Mouse (Mus musculus): Measurements from ENCODE around the gene Gm37240. TPM values are rescaled to one million over a fixed set of nuclear protein-coding genes. Genes with fewer than 3 reads are reported as not detected.

Gm37240 gene
- polyA plus RNA-seq (2015; fragmentation: Nextera tagmentation; extraction: Ambion mirVana) = 4.3 and 6.8 TPM in 2 replicates

DNA sequence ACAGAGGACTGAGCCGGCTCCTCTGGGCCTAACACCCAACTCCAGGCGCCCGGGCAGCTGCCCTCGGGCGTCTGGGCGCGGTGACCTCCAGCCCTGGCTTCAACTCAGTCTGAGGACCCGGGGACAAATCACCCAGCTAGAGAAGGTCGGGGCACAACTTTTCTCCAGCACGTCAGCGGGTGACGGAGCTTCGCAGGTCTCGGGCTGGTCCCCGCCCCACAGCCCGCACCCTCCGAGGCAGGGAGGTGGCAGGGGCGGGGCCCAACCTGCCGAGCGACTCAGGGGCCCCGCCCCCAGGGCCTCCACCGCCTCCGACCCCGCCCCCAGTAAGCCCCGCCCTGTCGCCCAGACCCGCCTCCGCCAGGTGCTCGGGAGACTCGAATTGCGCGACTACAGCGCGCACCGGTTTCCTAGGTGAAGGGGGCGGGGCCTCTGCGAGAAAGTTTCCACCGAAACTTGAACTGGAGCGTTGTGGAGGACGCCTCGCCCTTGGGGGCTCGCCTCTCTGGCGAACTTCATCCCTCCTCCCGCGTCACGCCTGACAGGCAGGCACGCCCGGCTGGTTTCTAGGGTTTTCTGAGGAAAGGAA, at the start of gene Gm37240, which contains the start of gene Glt28d2:
TSS of gene Gm37240 (minus strand) at position 280 of the 589 bp plus-strand sequence.
TSS of gene Glt28d2 (minus strand) at position 278 of the 589 bp plus-strand sequence.

DNA sequence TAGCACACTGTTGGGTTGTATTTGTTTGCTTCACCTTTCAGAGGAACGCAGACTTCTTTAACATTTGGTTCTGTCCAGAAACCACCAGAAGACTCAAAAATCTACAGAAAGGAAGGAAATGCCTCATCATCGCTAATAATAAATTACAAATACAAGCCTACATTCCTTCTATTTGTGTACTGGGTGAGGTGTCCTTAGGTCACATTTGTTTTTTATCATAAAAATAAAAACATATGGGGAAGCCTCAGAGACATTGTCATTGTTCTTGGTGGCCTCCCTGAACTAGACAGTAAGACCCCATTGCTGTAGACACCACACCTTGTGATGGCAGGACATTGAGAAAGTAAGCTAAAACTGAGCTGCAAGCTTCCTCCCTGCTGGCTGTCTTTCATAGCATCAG, 70.1 kb downstream of the Gm37240 start, which contains the start of gene Fam160a1:
TSS of gene Fam160a1 (minus strand) at position 101 of the 400 bp plus-strand sequence.

DNA sequence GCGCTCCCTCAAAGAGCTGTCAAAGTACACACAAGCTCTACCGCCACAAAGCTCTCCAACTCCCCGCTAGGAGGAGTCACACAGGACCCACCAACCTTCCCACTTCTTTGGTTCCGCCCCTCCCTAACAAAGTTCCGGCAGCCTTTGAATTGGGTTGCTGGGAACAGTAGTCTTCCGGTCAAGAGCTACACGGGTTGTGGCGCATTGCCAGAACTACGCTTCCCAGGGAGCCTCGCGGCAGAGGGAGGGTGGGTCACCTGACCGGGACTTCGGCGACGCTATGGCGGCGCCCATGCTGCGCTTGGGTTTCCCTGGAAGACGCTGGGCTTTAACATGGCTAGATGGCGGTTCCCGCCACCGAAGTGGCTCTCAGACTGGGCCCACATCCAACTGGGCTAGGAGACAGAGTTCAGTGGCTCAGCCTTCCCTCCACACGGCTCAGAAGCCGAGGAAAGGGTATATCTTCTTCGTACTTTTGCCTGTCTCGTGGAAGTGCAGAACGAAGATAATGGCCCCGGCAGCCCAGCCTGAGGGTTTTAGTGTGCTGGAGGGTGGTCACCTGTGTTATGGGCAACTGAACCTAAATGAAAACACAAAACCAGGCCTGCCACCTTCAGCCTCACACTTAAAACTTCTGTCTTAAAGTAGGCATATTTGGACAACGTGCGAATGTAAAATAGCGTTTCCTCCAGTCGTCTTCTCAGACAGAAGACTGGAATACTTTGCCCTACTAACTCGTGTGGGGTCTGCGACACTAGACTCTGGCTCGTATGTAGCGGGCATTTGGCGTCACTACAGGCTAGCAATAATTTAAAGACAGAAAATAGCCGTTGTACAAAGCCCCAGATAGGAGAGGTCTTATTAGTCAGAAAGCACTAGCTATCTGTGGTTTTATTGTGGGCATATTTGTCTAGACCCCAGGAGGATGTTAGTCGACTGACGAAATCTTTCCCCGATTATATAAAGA, 313.2 kb downstream of the Gm37240 start, which contains the start of gene Gatb:
TSS of gene Gatb (plus strand) at position 256 of the 967 bp plus-strand sequence.

DNA sequence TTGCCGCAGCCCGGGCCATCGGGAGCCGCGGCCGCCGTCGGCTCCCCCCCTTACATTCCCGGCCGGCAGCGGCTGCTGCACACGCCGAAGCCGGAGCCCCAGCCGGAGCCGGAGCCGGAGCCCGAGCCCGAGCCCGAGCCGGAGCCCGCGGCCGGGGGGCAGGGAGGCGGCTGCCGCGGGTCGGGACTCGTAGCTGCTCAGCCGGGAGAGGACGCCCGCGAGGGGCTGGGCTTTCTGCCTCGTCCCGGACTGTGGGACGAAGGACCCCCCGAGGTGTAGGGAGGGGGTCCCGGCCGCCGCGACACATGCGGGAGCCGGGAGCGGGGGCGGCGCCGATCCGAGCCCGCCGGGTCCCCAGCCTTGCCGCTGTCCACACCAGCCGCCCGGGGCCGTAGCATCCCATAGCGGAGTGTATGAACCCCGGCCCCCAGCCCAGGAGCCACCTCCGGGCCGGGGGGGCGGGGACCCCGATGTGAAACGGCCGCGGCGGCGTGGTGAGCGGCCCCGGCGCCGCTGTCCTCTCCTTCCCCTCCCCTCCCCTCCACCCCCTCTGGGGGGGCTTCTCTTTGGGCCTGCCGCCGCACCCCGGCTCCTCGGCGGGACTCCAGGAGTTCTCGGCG, 1072.4 kb downstream of the Gm37240 start, which contains the start of gene Fbxw7:
TSS of gene Fbxw7 (plus strand) at position 507 of the 620 bp plus-strand sequence.

DNA sequence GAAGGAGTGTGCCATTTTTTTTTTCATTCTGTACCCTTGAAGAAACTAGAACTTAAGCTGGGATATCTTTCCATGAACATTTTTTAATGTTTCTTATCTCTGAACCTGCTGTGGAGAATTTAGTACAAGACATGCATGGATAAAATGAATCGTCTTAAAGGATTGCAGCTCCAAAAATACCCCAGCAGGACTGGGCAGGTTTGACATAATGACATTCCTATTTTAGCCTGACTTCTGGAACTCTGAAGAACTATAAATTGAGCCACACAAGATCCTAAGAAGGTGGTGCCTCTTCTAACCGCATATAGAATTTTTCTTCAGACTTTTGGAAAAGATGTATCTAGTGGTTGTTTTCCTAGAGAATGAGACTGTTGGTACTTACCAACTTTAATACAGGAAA, 1294.0 kb downstream of the Gm37240 start, which contains the start of gene Tigd4:
TSS of gene Tigd4 (plus strand) at position 301 of the 400 bp plus-strand sequence.

GRCm38 (mm10) chr3:84582023-84582912, 1305.0 kb downstream of the Gm37240 start, which contains the start of gene Arfip1:
Gene Arfip1 (minus strand): TSS chr3:84582625.

DNA sequence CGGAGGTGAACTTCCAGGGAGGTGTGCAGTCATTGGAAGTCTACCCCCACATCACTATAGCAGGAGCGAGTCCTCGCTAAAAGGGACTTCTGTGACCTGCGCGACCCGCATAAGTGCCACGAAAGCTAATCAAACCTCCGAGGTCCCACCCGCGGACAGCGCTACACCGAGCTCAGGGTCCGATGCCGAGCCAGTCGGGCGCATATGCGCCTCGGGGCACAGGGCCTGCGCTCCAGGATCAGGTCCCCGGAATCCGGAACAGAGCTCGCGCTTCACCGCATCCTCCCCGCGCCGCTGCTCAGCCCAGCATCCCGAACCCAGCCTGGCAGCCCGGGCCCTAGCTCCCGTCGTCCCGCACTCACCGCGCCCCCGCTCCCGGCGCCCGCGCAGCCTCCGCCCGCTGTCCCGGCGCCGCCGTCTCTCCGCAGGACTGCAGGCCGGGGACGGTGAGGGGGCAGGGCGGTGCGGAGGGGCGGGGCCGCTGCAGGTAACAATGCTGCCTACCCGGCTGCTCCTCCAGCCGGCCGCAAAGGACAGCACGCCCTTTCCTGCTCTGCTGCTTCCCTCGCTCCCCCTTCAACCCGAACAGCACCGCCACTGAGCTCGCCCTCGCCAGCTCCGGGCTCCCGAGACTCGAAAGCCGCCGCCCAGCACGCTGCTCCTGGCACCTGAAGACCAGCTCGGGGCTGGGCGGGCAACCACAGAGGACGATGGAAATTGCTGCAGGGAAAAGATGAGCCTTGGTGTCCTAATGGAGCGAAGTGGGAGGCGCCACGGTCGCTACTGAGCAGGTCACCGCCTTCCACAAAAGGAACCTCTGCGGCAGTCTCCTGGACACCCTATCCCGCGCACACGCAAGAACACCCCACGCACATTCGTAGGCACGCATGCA, 1407.1 kb downstream of the Gm37240 start, which contains the start of gene Fhdc1:
TSS of gene Fhdc1 (minus strand) at position 424 of the 892 bp plus-strand sequence.

Small RNA genes lying within 50 kb of the gene (microRNA-seq; reads per million reads assigned to microRNA genes)
- gene Mir466k (ENCODE audit: borderline replicate concordance, insufficient number of aligned reads) = not detected

Other genes starting within 250 kb of the Gm37240 start
- 1.6 and 3.4 TPM in 2 replicates for gene Fam160a1, start 70.2 kb downstream of the Gm37240 start, polyA plus RNA-seq (2015; fragmentation: Nextera tagmentation; extraction: Ambion mirVana)
- 1.1 and 2.3 TPM in 2 replicates for gene Glt28d2, start within 50 bp of the Gm37240 start, polyA plus RNA-seq (2015; fragmentation: Nextera tagmentation; extraction: Ambion mirVana)
- 14.3 and 16.6 TPM in 2 replicates for gene Sh3d19, start 83.6 kb upstream of the Gm37240 start, polyA plus RNA-seq (2015; fragmentation: Nextera tagmentation; extraction: Ambion mirVana)
- gene Prss48, start 115.0 kb upstream of the Gm37240 start, polyA plus RNA-seq (2015; fragmentation: Nextera tagmentation; extraction: Ambion mirVana) = not detected in 2 replicates